Mouse (Mus musculus) lung, postnatal 14 days (tissue): ENCODE results near the gene Mbd5.

ENCODE experiments used
- DNase-seq: peaks from one replicate; pipeline ENCODE4 v3.0.0; 2021

Mbd5 gene

DNA sequence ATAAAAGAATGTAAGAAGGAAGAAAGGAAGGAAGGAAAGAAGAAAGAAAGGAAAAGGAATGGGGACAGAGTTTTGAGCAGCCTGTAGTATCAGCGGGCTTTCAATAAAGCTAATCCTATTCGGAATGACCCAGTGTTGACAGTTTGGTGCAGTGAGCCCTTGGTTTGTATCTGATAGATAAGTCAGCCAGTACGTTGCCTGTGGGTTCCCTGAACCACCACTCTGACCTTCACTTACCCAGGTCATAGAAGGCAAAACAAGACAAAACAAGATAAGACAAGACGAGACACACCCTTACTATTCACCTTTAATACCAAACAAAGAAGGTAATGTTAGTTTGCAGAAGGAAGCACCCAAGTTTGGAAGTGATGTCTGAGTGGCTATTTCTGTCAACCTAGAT, 401.5 kb downstream of the Mbd5 start:
- DNase-seq = no peak

DNA sequence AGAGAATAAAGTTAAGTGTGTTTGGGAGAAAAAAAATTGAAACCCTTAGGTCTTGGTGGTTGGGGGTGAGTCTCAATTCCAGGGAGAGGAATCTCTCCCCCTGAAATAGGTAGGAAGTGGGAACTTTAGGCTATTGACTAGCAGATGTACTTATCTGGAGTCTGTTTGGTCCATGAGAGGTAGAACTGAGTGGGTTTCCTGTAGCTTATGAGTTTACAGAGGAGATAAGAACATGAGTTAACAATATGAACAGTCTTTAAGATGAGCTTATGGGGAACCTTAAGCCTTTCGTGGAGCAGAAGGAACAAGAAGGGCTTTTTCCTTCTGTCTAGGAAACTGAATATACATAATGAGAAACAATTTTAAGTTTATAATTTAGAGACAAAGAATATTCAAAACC, 404.8 kb downstream of the Mbd5 start:
- no peak for DNase-seq

DNA sequence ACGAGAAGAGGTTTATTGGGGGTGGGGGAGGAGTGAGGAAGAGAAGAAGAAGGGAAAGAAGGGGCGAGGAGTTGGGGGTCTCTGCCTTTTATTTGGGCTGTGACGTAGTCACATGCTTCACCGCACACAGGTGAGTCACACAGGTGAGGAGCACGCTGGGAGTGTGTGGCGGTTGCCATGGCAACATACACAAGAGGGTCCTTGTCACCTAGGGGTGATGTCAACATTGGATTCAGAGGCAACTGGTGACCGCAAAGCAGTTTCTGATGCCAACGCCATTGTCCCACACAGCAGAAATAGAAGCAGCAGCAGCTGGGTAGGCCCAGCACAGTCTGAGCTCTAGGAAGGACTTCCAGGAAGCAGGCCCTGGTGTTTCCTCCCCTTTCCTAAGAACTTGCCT, 406.6 kb downstream of the Mbd5 start:
- peak; percentile 14 for DNase-seq

DNA sequence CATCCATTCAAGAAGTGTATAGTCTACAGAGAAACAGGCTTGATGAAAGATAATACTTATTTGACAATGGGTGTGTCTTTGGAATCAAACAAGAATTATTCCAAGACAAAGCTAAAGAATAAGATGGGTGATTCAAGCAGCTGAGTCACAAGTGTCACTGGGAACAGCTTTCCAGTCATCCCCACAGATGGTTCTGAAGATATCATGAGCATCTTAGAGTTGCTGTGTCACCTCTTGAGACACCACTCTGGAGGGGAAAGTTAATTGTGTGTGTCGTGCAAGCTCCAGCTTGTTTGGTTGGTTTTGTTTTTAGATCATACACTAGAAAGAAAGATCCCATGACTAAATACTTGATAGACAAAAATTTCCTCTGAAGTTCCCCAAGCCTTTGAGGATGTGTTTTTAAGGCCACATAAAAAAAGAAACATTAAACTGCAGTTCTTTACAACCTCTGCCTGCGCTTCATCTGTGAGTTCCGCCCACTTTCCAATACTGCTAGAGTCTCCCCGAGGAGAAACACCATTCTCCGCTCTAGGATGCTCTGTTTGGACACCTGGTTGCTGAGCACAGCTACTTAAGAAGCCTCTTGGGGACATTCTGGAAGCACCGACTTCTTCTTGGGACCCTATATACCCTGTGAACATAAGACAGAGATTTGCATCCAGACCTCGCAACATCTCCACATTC, 409.0 kb downstream of the Mbd5 start:
- no peak for DNase-seq

DNA sequence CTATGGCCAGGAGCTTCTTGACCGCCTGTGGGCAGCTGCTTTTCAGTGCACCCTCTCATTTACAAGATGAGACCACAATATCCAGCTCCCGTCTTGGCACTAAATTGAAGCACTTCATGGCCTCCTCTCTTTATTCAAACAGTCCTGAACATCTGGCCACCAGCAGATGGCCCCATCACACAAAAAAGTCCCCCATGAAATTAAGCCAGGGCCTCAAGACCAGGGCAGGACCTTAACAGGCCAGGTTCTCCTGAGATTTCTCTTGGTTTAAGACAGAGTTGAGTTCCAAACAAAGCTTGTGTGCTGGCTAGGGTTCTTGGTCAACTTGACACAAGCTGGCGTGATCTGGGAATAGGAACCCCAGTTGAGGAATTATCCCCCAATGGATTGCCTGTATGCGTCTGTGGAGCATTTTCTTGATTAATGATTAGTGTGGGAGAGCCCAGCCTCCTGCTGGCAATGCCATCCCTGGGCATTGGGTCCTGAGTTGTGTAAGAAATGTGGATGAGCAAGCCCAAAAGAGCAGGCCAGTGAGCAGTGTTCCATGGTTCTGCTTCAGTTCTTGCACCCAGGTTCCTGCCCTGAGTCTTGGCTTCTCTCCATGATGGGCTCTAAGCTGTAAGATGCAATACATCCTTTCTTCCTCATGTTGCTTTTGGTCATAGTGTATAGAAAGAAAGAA, 409.7 kb downstream of the Mbd5 start:
- DNase-seq = peak; percentile 58

DNA sequence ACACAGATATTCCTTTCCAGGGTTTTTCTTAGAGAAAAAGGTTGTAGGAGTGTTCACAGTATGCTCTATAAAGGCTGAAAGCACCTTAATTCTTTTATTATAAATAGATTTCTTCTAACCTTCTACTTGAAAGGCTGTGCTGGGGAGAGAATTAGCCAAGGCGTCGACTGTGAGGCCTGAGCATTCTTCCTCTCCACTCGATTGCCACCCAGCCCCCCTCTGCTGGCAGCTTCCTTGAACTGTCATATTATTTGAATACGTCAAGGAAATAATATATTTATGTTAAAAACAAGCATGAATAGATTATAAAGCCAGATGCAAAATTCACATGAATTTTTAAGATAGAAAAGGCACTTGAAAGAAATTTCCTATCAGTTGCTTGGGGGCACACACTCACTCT, 410.4 kb downstream of the Mbd5 start:
- no peak for DNase-seq

DNA sequence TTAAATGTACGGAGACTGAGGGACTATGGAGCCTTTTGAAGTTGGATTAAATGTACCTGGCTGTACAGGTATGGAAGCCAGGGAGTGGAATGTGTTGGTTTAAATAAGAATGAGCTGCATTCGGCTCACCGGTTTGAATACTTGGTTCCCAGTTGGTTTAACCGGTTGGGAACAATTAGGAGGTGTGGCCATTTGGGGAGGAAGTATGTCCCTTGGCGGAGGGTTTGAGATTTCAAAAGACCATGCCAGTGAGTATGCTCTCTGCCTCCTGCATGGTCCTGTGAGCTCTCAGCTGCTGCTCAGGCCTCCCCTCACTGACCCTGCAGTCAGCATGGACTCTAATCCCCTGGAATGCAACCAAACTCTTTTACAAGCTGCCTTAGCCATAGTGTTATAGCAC, 415.2 kb downstream of the Mbd5 start:
- no peak for DNase-seq

DNA sequence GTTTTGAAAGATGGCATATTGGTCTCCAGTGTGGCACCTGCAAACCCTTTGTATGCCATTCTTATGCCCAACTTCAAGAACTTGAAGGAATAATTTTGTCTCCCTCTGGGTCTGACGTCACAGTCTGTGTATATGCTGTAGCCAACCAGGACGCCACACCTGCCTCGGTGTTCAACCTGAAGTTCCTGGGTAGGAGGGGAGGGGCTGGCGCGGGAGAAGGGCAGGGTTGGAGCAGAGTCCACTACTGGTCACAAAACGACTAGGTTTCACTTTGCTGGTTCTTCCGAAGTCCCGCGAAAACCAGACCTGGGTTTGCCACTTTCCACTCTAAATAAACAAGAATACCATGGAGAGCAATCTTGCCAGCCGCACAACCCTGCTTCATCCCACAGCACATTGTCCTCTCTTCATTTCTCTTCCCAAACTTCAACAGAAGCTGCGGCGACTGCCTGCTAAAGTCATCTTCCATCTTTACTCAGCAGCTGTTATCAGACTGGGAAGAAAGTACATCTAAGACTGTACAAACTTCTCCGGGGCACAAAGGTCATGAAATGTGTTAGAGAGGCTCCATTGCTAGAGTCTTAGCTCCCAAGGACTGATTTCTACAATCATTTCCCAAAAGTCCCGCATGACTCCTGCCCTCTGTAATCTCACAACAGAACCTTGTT, 417.7 kb downstream of the Mbd5 start:
- no peak for DNase-seq

DNA sequence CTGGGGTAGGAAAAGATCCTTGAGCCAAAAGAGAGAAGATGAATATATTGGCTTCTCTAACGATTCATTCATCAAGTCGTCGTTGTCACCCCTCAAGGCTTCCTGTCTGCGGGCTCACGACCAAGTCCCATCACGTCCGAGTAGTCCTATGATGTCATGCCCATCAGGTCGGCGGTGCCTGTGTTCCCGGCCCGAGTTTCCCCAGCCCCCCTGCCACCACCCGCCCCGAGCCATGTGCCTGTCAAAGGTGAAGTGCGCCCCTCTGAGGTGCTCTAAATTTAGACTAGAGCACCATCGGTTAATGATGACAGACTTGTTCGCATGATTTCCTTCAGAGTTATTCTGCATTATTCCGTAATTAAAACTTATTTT, 418.2 kb downstream of the Mbd5 start:
- no peak for DNase-seq

DNA sequence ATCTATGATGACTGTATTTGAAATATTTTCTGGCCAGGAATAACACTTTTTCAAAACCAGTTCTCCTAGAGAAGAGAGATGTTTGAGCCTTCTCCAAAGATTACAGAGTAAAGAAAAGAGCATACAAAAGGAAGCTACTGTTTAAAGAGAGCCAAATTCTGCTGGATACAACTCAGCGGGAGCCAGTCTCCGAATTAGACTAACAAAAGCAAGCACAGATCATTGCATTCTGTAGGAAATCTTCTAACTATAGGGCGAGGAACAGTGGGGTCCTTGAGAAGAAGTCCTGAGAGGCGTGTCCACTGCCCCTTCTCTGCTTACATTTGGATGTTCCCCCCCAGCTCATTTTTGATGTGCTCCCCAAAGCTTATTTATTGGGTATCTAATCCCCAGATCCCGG, 422.3 kb downstream of the Mbd5 start:
- DNase-seq = no peak

DNA sequence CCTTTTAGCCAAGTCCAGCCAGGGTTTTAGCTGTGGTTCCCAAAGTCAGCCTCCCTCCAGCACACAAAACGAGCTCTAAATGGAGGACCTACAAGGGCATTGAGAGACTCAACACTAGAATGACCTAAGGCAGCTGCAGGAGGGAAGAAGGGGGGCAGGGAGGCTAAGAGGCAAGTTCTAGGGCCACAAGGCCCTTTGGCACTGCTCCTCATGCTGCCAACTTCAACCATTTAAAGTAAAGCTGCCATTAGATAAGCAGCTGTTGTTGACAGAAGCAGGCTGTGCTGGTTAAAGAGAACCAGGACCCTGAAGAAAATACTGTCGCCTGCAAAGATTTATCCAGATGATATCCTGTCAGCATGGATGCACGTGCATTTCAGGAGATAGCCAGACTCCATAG, 423.3 kb downstream of the Mbd5 start:
- no peak for DNase-seq
